Mouse (Mus musculus) c-Kit-positive CD71-positive TER-119-negative erythroid progenitor cells, embryonic 14.5 days (primary cell): Measurements from ENCODE around the gene Olfr1329.
"Not testable (repeated sequence)": the region's sequence is repeated elsewhere in the genome, so short reads cannot be mapped to it uniquely, and the experiment has no call there.

Experiments used
- DNase-seq: peaks from one replicate; pipeline ENCODE4 v3.0.0-alpha.2; 2013; ENCODE audit warnings: low read depth

The Olfr1329 gene

GRCm38 (mm10) chr4:118917365-118917764, at the start of gene Olfr1329:
Gene Olfr1329 (minus strand): TSS chr4:118917465.
- not testable (repeated sequence) for DNase-seq

GRCm38 (mm10) chr4:118961141-118961628, 43.9 kb upstream of the Olfr1329 start, which contains the start of gene Lao1:
Gene Lao1 (plus strand): TSS chr4:118961578.
- DNase-seq = no peak

- DNase-seq = no peak
Measured at GRCm38 (mm10) chr4:118958812-118959211, 41.5 kb upstream of the Olfr1329 start.

GRCm38 (mm10) chr4:118938512-118938911, 21.2 kb upstream of the Olfr1329 start, which contains the start of gene Olfr1328:
Gene Olfr1328 (minus strand): TSS chr4:118938612.
- DNase-seq = no peak

GRCm38 (mm10) chr4:118931326-118931725, 14.1 kb upstream of the Olfr1329 start:
- not testable (repeated sequence) for DNase-seq

DNA sequence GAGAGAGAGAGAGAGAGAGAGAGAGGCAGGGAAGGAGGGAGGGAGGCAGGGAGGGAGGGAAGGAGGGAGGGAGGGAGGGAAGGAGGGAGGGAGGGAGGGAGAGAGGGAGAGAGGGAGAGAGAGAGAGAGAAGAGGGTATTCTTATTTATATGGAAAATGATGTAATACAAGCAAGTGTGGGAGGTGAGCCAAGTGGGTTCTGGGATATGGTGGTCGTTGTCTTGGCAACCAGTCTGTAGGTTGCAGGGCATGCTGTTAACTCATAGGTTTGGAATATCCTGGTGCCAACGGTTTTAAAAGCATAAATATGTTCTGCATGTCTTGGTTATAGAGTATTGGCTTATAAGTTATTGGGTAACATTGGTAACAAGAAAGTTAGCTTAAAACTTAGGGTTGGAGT, 15.3 kb downstream of the Olfr1329 start:
- no peak for DNase-seq

DNA sequence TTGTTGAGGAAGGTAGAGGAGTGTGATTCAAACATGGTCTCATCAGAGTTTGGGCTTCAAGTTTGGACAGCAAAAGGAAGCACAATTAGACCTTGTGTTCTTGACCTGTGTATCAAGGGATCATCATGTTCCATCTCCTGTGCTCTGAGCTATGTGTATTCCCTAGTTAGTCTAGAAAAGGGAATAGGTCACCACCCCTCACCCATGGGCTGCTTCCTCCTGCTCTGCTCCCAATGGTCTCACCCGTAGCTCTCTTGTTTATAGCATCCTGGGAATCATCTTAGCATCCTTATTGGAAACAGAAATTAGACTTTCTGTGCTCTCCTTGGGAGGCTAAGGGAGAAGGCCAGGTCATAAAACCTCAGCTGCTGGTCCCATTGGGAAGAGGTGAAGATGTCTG, 29.0 kb downstream of the Olfr1329 start, which contains the start of gene Olfr1330:
Gene Olfr1330 (plus strand): TSS at position 301 of the 400 bp plus-strand sequence.
- no peak for DNase-seq

DNA sequence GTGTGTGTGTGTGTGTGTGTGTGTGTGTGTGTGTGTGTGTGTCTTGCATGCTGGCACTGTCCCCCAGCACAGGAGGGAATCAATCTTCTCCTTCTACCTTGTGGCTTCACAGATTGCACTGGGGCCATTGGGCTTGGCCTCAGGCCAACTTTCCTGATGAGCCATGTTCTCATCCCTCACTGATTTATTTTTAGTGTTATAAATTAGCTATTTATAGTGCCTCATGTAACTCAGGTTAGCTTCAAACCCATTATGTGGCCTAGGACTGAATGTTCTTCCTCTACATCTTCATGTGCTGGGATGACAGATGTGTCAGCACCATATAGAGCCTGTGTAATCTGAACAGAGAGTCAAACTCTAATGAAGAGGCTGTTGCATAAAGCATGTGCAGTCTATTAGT, 49.7 kb downstream of the Olfr1329 start:
- DNase-seq = no peak
